Mouse (Mus musculus): ENCODE measurements at regions not wholly inside any gene's neighbourhood (a gene's known extent, or its start where the extent isn't known, plus 50 kb on each side); places are given as distances from the start of the nearest gene placed in this dataset.
"Not testable (repeated sequence)": the region's sequence is repeated elsewhere in the genome, so short reads cannot be mapped to it uniquely, and the experiment has no call there.

GRCm38 (mm10) chrY:43772246-43772645 is 492.0 kb downstream of the Gm21739 start:
- H3K36me3 ChIP-seq (ENCODE audit: control insufficient read depth, insufficient read depth, low read length); H3K4me3 ChIP-seq (ENCODE audit: insufficient read depth, low read depth, low read length); H3K4me1 ChIP-seq (ENCODE audit: control insufficient read depth, insufficient read depth, low read length); H3K27ac ChIP-seq (ENCODE audit: insufficient read depth, low read depth, low read length); H3K27me3 ChIP-seq (replicated peaks; ENCODE audit: control insufficient read depth, insufficient read depth, low read length): not testable (repeated sequence)
- peak; percentile 1 for DNase-seq
- 95% methylated on average over 15 of the region's 16 CpGs for WGBS

Data from kidney, adult 2 months (tissue).